Mouse (Mus musculus) midbrain, embryonic 16.5 days (tissue): ENCODE data around the gene Myh9. TPM values are rescaled to one million over a fixed set of nuclear protein-coding genes. Genes with fewer than 3 reads are reported as not detected.

Experiments
- ATAC-seq: fragments of 200-750 bp; cut with Nextera tagmentation; 2 replicates; pipeline ENCODE4 v1.8.0; 2017; ENCODE audit warnings: moderate TSS enrichment
- H3K27ac ChIP-seq: fragments of 300-500 bp; sonication (generic); 2 replicates; pipeline ENCODE4 v1.5.1; 2014; ENCODE audit warnings: mild to moderate bottlenecking, low read length, mixed read lengths
- H3K27me3 ChIP-seq: fragments of 300-500 bp; sonication (generic); 2 replicates; pipeline ENCODE4 v1.6.1; 2014; ENCODE audit warnings: low read depth, low read length, mixed read lengths; ENCODE audit not compliant: control insufficient read depth, insufficient read depth
- H3K36me3 ChIP-seq: fragments of 300-500 bp; sonication (generic); 2 replicates; pipeline ENCODE4 v1.6.1; 2014; ENCODE audit warnings: mild to moderate bottlenecking, low read length, moderate library complexity, mixed read lengths; ENCODE audit not compliant: control insufficient read depth, insufficient read depth
- H3K4me1 ChIP-seq: fragments of 300-500 bp; sonication (generic); 2 replicates; pipeline ENCODE4 v1.6.1; 2014; ENCODE audit warnings: mild to moderate bottlenecking, low read length, mixed read lengths; ENCODE audit not compliant: control insufficient read depth, insufficient read depth
- H3K4me2 ChIP-seq: fragments of 300-500 bp; sonication (generic); 2 replicates; pipeline ENCODE4 v1.6.1; 2014; ENCODE audit warnings: mild to moderate bottlenecking, low read length, mixed read lengths
- H3K4me3 ChIP-seq: fragments of 300-500 bp; sonication (generic); 2 replicates; pipeline ENCODE4 v1.5.1; 2014; ENCODE audit warnings: low read depth, mild to moderate bottlenecking, low read length, moderate library complexity, mixed read lengths
- H3K9ac ChIP-seq: fragments of 300-500 bp; sonication (generic); 2 replicates; pipeline ENCODE4 v1.6.1; 2014; ENCODE audit warnings: low read depth, low read length, mixed read lengths
- H3K9me3 ChIP-seq: fragments of 300-500 bp; sonication (generic); replicated peaks from 2 replicates; pipeline ENCODE4 v1.6.1; 2014; ENCODE audit warnings: mild to moderate bottlenecking, low read length, mixed read lengths; ENCODE audit not compliant: control insufficient read depth, poor library complexity, severe bottlenecking
- WGBS: fragments of 180-500 bp; shearing (Covaris S2); extraction: QIAGEN DNeasy Blood & Tissue Kit; methylation state at CpG from one replicate; pipeline ENCODE4 v1.1.7; 2014; 5-methylcytosine and 5-hydroxymethylcytosine counted together
- polyA plus RNA-seq: library from polyadenylated mRNA; unstranded; fragments of >200 nt; fragmentation: Nextera tagmentation; extraction: Ambion mirVana; gene quantifications from 2 replicates; pipeline ENCODE4 v1.2.1, GENCODE M21; 2015

Myh9 gene
- polyA plus RNA-seq, 1 experiment from 2014 or later, result 9.5 TPM

- Histone ChIP-seq H3K9me3 (no peaks in the 10 kb centered on the region), H3K4me1 (no peaks in the 10 kb centered on the region), H3K36me3 (peaks cover 52% of the 10 kb centered on the region), H3K9ac (no peak overlapping the region), H3K27me3 (no peaks in the 10 kb centered on the region), H3K4me2 (no peak overlapping the region), H3K4me3 (no peak overlapping the region), H3K27ac (no peak overlapping the region)
- ATAC-seq, result no peak
- 84% methylated on average over 22 of the region's 22 CpGs for WGBS
Measured at GRCm38 (mm10) chr15:77784039-77784824, 57.7 kb downstream of the Myh9 start.

- WGBS, result 81% methylated on average over 11 of the region's 11 CpGs
Measured at GRCm38 (mm10) chr15:77782449-77783014, 59.4 kb downstream of the Myh9 start.

GRCm38 (mm10) chr15:77775186-77775963 is 66.6 kb downstream of the Myh9 start:
- Histone ChIP-seq H3K4me1 (no peaks in the 10 kb centered on the region), H3K27me3 (no peaks in the 10 kb centered on the region), H3K4me2 (no peak overlapping the region), H3K4me3 (no peak overlapping the region), H3K27ac (no peak overlapping the region), H3K9me3 (no peaks in the 10 kb centered on the region), H3K36me3 (peaks cover 42% of the 10 kb centered on the region), H3K9ac (no peak overlapping the region)
- no peak for ATAC-seq
- 67% methylated on average over 20 of the region's 20 CpGs for WGBS

More at GRCm38 (mm10) chr15:77782449-77783014, 59.4 kb downstream of the Myh9 start:
- ATAC-seq, result no peak
- no peaks in the 10 kb centered on the region for H3K27me3 ChIP-seq
- no peak overlapping the region for H3K4me2 ChIP-seq
- H3K27ac ChIP-seq, result no peak overlapping the region
- no peak overlapping the region for H3K4me3 ChIP-seq
- no peaks in the 10 kb centered on the region for H3K9me3 ChIP-seq
- H3K9ac ChIP-seq, result no peak overlapping the region
- peaks cover 44% of the 10 kb centered on the region for H3K36me3 ChIP-seq
- no peaks in the 10 kb centered on the region for H3K4me1 ChIP-seq

GRCm38 (mm10) chr15:77774303-77774702 is 67.7 kb downstream of the Myh9 start:
- no peaks in the 10 kb centered on the region for H3K27me3 ChIP-seq
- ATAC-seq, result no peak
- no peak overlapping the region for H3K9ac ChIP-seq
- no peak overlapping the region for H3K27ac ChIP-seq
- H3K4me2 ChIP-seq, result no peak overlapping the region
- 96% methylated on average over 10 of the region's 10 CpGs for WGBS
- no peak overlapping the region for H3K4me3 ChIP-seq
- no peaks in the 10 kb centered on the region for H3K4me1 ChIP-seq
- H3K9me3 ChIP-seq, result no peaks in the 10 kb centered on the region
- H3K36me3 ChIP-seq, result peaks cover 42% of the 10 kb centered on the region

- ATAC-seq, result no peak
- no peaks in the 10 kb centered on the region for H3K9me3 ChIP-seq
- H3K27ac ChIP-seq, result no peak overlapping the region
- no peak overlapping the region for H3K9ac ChIP-seq
- 92% methylated on average over 19 of the region's 19 CpGs for WGBS
- H3K4me1 ChIP-seq, result no peaks in the 10 kb centered on the region
- H3K36me3 ChIP-seq, result peaks cover 52% of the 10 kb centered on the region
- no peak overlapping the region for H3K4me3 ChIP-seq
- no peaks in the 10 kb centered on the region for H3K27me3 ChIP-seq
- H3K4me2 ChIP-seq, result no peak overlapping the region
Measured at GRCm38 (mm10) chr15:77773099-77773915, 68.7 kb downstream of the Myh9 start.

GRCm38 (mm10) chr15:77770942-77771341 is 71.0 kb downstream of the Myh9 start:
- no peaks in the 10 kb centered on the region for H3K9me3 ChIP-seq
- no peaks in the 10 kb centered on the region for H3K27me3 ChIP-seq
- H3K27ac ChIP-seq, result no peak overlapping the region
- H3K36me3 ChIP-seq, result peaks cover 62% of the 10 kb centered on the region
- H3K4me1 ChIP-seq, result no peaks in the 10 kb centered on the region
- H3K4me3 ChIP-seq, result no peak overlapping the region
- WGBS, result 95% methylated on average over 9 of the region's 9 CpGs
- H3K4me2 ChIP-seq, result no peak overlapping the region
- no peak for ATAC-seq
- no peak overlapping the region for H3K9ac ChIP-seq

- H3K4me3 ChIP-seq, result no peak overlapping the region
- H3K9ac ChIP-seq, result no peak overlapping the region
- 95% methylated on average over 5 of the region's 5 CpGs for WGBS
- no peak overlapping the region for H3K4me2 ChIP-seq
- no peaks in the 10 kb centered on the region for H3K27me3 ChIP-seq
- no peaks in the 10 kb centered on the region for H3K9me3 ChIP-seq
- ATAC-seq, result no peak
- peaks cover 62% of the 10 kb centered on the region for H3K36me3 ChIP-seq
- no peaks in the 10 kb centered on the region for H3K4me1 ChIP-seq
- H3K27ac ChIP-seq, result no peak overlapping the region
Measured at GRCm38 (mm10) chr15:77770341-77770740, 71.6 kb downstream of the Myh9 start.

- 96% methylated on average over 11 of the region's 11 CpGs for WGBS
- no peak for ATAC-seq
- no peak overlapping the region for H3K27ac ChIP-seq
- H3K9me3 ChIP-seq, result no peaks in the 10 kb centered on the region
- peaks cover 61% of the 10 kb centered on the region for H3K36me3 ChIP-seq
- no peak overlapping the region for H3K9ac ChIP-seq
- H3K4me1 ChIP-seq, result no peaks in the 10 kb centered on the region
- H3K27me3 ChIP-seq, result no peaks in the 10 kb centered on the region
- H3K4me2 ChIP-seq, result no peak overlapping the region
- H3K4me3 ChIP-seq, result no peak overlapping the region
Measured at GRCm38 (mm10) chr15:77766981-77767380, 75.0 kb downstream of the Myh9 start.
